Mouse (Mus musculus) splenic B cell, adult 2 months (primary cell): ENCODE measurements around the gene Atxn7l3b.

Experiments used
- DNase-seq: peaks from one replicate; pipeline ENCODE4 v3.0.0-alpha.2; 2011; ENCODE audit warnings: low read depth, low spot score
- H3K27me3 ChIP-seq: 2 replicates; pipeline ENCODE4 v1.6.1; 2012; ENCODE audit warnings: mild to moderate bottlenecking, low read length, moderate library complexity, mixed read lengths; ENCODE audit not compliant: control insufficient read depth, poor library complexity, insufficient read depth, severe bottlenecking
- H3K36me3 ChIP-seq: 2 replicates; pipeline ENCODE4 v1.6.1; 2012; ENCODE audit warnings: mild to moderate bottlenecking, low read length, moderate library complexity, mixed read lengths; ENCODE audit not compliant: control insufficient read depth, poor library complexity, insufficient read depth, severe bottlenecking

Gene Atxn7l3b

GRCm38 (mm10) chr10:112893622-112894252 lies 35.1 kb downstream of the Atxn7l3b start:
- Histone ChIP-seq H3K36me3 (no peaks in the 10 kb centered on the region), H3K27me3 (no peaks in the 10 kb centered on the region)
- DNase-seq: no peak

GRCm38 (mm10) chr10:112884064-112884463 lies 44.7 kb downstream of the Atxn7l3b start:
- H3K27me3 ChIP-seq: no peaks in the 10 kb centered on the region
- DNase-seq: no peak
- no peaks in the 10 kb centered on the region for H3K36me3 ChIP-seq

GRCm38 (mm10) chr10:112883688-112884004 lies 45.2 kb downstream of the Atxn7l3b start:
- no peaks in the 10 kb centered on the region for H3K36me3 ChIP-seq
- no peak for DNase-seq
- no peaks in the 10 kb centered on the region for H3K27me3 ChIP-seq

GRCm38 (mm10) chr10:112882789-112883687 lies 45.8 kb downstream of the Atxn7l3b start:
- Histone ChIP-seq H3K27me3 (no peaks in the 10 kb centered on the region), H3K36me3 (no peaks in the 10 kb centered on the region)
- no peak for DNase-seq

GRCm38 (mm10) chr10:112882149-112882548 lies 46.7 kb downstream of the Atxn7l3b start:
- no peaks in the 10 kb centered on the region for H3K27me3 ChIP-seq
- DNase-seq: no peak
- no peaks in the 10 kb centered on the region for H3K36me3 ChIP-seq

GRCm38 (mm10) chr10:112876655-112877393 lies 52.0 kb downstream of the Atxn7l3b start:
- Histone ChIP-seq H3K27me3 (no peaks in the 10 kb centered on the region), H3K36me3 (no peaks in the 10 kb centered on the region)
- no peak for DNase-seq
